Mouse (Mus musculus) urinary bladder, adult 18-20 months (tissue): ENCODE data around the gene Stim2.

Experiments used
- DNase-seq, 2 experiments: peaks; one replicate each; pipeline ENCODE4 v3.0.0; 2022; ENCODE audit warnings: low spot score in 2 of 2, mixed read lengths in 2 of 2

Stim2 gene

GRCm38 (mm10) chr5:53998146-53998742 is at the start of gene Stim2:
Gene Stim2 (plus strand): TSS chr5:53998499.
- peak; percentile 92 to 93 for DNase-seq

GRCm38 (mm10) chr5:53948606-53949266 is 49.6 kb upstream of the Stim2 start:
- DNase-seq: no peak

- DNase-seq: peak in 1 of 2 experiments; percentile 11
Observed at GRCm38 (mm10) chr5:53950189-53950588, 48.1 kb upstream of the Stim2 start.

GRCm38 (mm10) chr5:53953216-53953615 is 45.1 kb upstream of the Stim2 start:
- no peak for DNase-seq

- no peak for DNase-seq
Observed at GRCm38 (mm10) chr5:53953797-53954196, 44.5 kb upstream of the Stim2 start.

- DNase-seq: no peak
Observed at GRCm38 (mm10) chr5:53955966-53956365, 42.3 kb upstream of the Stim2 start.

- no peak for DNase-seq
Observed at GRCm38 (mm10) chr5:53956396-53957314, 41.6 kb upstream of the Stim2 start.

GRCm38 (mm10) chr5:53957348-53957747 is 41.0 kb upstream of the Stim2 start:
- DNase-seq: no peak

GRCm38 (mm10) chr5:53961229-53961628 is 37.1 kb upstream of the Stim2 start:
- no peak for DNase-seq

- DNase-seq: no peak
Observed at GRCm38 (mm10) chr5:53961830-53962515, 36.3 kb upstream of the Stim2 start.

- no peak for DNase-seq
Observed at GRCm38 (mm10) chr5:53965656-53966055, 32.6 kb upstream of the Stim2 start.

- DNase-seq: no peak
Observed at GRCm38 (mm10) chr5:53967560-53967959, 30.7 kb upstream of the Stim2 start.

- DNase-seq: no peak
Observed at GRCm38 (mm10) chr5:53970178-53970577, 28.1 kb upstream of the Stim2 start.

- DNase-seq: no peak
Observed at GRCm38 (mm10) chr5:53971201-53971600, 27.1 kb upstream of the Stim2 start.

- no peak for DNase-seq
Observed at GRCm38 (mm10) chr5:53972905-53973304, 25.4 kb upstream of the Stim2 start.

GRCm38 (mm10) chr5:53976497-53976896 is 21.8 kb upstream of the Stim2 start:
- DNase-seq: peak in 1 of 2 experiments; percentile 6

- DNase-seq: no peak
Observed at GRCm38 (mm10) chr5:53977060-53977459, 21.2 kb upstream of the Stim2 start.

GRCm38 (mm10) chr5:53983358-53983757 is 14.9 kb upstream of the Stim2 start:
- no peak for DNase-seq

- no peak for DNase-seq
Observed at GRCm38 (mm10) chr5:53985632-53986031, 12.7 kb upstream of the Stim2 start.

- DNase-seq: no peak
Observed at GRCm38 (mm10) chr5:53987496-53987895, 10.8 kb upstream of the Stim2 start.

GRCm38 (mm10) chr5:53988053-53988452 is 10.2 kb upstream of the Stim2 start:
- DNase-seq: no peak

- DNase-seq: no peak
Observed at GRCm38 (mm10) chr5:53992616-53993015, 5.7 kb upstream of the Stim2 start.
